Mouse (Mus musculus) neural tube, embryonic 12.5 days (tissue): ENCODE results near the gene Klc4. TPM values are rescaled to one million over a fixed set of nuclear protein-coding genes. Genes with fewer than 3 reads are reported as not detected.

Source experiments
- ATAC-seq: fragments of 200-750 bp; cut with Nextera tagmentation; 2 replicates; pipeline ENCODE4 v1.8.0; 2017; ENCODE audit warnings: low read depth, mild to moderate bottlenecking, moderate TSS enrichment, moderate library complexity; ENCODE audit not compliant: low FRiP score
- H3K27ac ChIP-seq: fragments of 300-500 bp; sonication (generic); 2 replicates; pipeline ENCODE4 v1.5.1; 2016
- H3K27me3 ChIP-seq: fragments of 300-500 bp; sonication (generic); replicated peaks from 2 replicates; pipeline ENCODE4 v1.6.1; 2016; ENCODE audit warnings: mild to moderate bottlenecking
- H3K36me3 ChIP-seq: fragments of 300-500 bp; sonication (generic); 2 replicates; pipeline ENCODE4 v1.6.1; 2016; ENCODE audit warnings: mild to moderate bottlenecking
- H3K4me1 ChIP-seq: fragments of 300-500 bp; sonication (generic); 2 replicates; pipeline ENCODE4 v1.6.1; 2016
- H3K4me2 ChIP-seq: fragments of 300-500 bp; sonication (generic); replicated peaks from 2 replicates; pipeline ENCODE4 v1.6.1; 2016; ENCODE audit warnings: mild to moderate bottlenecking
- H3K4me3 ChIP-seq: fragments of 300-500 bp; sonication (generic); 2 replicates; pipeline ENCODE4 v1.5.1; 2016
- H3K9ac ChIP-seq: fragments of 300-500 bp; sonication (generic); 2 replicates; pipeline ENCODE4 v1.6.1; 2016; ENCODE audit warnings: mild to moderate bottlenecking
- H3K9me3 ChIP-seq: fragments of 300-500 bp; sonication (generic); 2 replicates; pipeline ENCODE4 v1.6.1; 2016; ENCODE audit warnings: mild to moderate bottlenecking
- WGBS: fragments of 180-500 bp; shearing (Covaris S2); methylation state at CpG from one replicate; pipeline ENCODE4 v1.1.7; 2016; 5-methylcytosine and 5-hydroxymethylcytosine counted together
- polyA plus RNA-seq: library from polyadenylated mRNA; unstranded; fragments of >200 nt; fragmentation: Nextera tagmentation; extraction: Ambion mirVana; gene quantifications from 2 replicates; pipeline ENCODE4 v1.2.1, GENCODE M21; 2016

The Klc4 gene
- polyA plus RNA-seq, 1 experiment from 2014 or later = 45.2 TPM

DNA sequence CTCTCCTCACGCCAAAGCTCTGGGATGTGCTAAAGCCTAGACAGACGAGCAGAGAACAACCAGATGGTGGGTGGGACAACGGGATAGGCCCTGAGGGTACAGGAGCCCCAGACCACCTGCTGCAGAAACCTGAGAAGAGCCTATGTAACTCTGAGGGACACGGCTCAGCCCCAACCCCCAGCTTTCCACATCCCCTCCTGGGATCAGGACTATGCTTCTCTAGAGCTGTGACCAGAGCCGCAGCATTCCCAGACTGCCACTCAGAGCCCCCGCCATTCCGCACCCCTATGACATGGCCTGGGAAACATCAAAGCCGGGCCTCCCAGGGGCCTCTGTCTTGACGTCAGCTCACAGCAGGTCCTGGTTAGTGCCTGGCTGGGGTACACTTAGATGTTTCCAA is 51.2 kb downstream of the Klc4 start:
- Histone ChIP-seq H3K9me3 (no peaks in the 10 kb centered on the region), H3K27ac (no peak overlapping the region), H3K36me3 (peaks cover 21% of the 10 kb centered on the region), H3K9ac (no peak overlapping the region), H3K4me3 (no peak overlapping the region), H3K4me2 (no peak overlapping the region), H3K27me3 (no peaks in the 10 kb centered on the region), H3K4me1 (peaks cover 8% of the 10 kb centered on the region)
- 41% methylated on average over 9 of the region's 9 CpGs for WGBS
- no peak; the same call in 1 of the 2 replicates for ATAC-seq

DNA sequence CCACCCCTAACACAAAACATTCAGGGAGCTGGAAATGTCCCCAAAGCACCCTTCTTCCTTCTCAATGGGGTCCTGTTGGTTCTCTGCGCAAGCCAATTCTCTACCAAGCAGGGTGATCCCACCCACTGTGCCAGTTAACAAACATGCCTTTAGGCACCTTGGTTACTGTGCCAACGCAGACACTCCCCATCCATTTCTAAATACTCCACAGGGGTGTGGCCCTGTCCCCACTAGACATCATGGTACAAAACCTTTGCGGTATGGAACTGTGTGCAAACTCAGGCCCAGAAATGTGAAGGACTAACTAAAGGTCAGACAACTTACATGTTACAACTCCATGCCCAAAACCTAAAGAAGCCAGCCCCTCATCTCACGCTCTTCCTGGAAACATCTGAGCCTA is 52.7 kb downstream of the Klc4 start:
- WGBS = 92% methylated on average over 4 of the region's 4 CpGs
- Histone ChIP-seq H3K36me3 (peaks cover 34% of the 10 kb centered on the region), H3K27me3 (no peaks in the 10 kb centered on the region), H3K4me3 (no peak overlapping the region), H3K27ac (no peak overlapping the region), H3K4me1 (peaks cover 8% of the 10 kb centered on the region), H3K4me2 (no peak overlapping the region), H3K9ac (no peak overlapping the region), H3K9me3 (no peaks in the 10 kb centered on the region)
- ATAC-seq = no peak

DNA sequence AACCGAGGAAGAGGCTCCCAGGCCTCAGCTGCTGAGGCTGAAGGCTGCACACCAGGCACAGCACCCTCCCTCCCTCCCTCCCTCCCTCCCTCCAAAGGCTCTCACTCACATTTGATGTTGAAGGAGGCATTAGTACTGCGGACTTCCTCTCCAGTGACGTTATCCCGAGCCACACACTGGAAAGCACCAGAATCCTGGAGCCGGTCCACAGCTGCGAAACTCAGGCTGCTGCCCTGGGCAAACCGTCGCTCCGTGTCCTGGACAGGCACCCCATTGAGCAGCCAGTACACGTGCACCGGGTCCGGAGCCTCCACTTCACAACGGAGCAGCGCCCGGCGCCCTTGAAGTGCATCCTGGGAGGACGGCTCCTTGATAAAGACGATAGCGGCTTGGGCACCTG is 54.4 kb downstream of the Klc4 start:
- Histone ChIP-seq H3K27me3 (no peaks in the 10 kb centered on the region), H3K9ac (no peak overlapping the region), H3K9me3 (no peaks in the 10 kb centered on the region), H3K4me3 (no peak overlapping the region), H3K4me1 (peaks cover 8% of the 10 kb centered on the region), H3K4me2 (no peak overlapping the region), H3K27ac (no peak overlapping the region), H3K36me3 (peaks cover 40% of the 10 kb centered on the region)
- ATAC-seq = no peak
- WGBS = 84% methylated on average over 19 of the region's 19 CpGs

DNA sequence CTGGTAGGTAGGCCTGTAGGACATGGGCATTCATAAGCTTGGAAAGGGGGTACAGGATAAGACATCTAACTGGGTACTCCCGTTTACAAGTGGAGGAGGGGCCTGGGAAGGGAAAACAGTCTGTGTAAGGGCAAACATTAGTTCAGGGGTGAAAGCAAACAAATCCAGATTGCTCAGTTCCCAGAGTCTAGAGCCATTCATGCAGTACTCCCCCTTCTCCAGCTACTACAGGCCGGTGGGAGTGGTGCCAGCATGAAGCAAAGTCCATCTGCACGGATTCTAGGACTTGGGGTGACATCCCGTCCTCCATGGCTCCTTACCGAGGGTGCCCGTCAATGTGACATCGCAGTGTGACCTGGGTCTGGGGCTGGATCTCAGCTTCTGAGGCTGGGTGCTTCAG is 55.4 kb downstream of the Klc4 start:
- 91% methylated on average over 7 of the region's 7 CpGs for WGBS
- ATAC-seq = no peak
- Histone ChIP-seq H3K9ac (no peak overlapping the region), H3K9me3 (no peaks in the 10 kb centered on the region), H3K4me2 (no peak overlapping the region), H3K27ac (no peak overlapping the region), H3K4me3 (no peak overlapping the region), H3K4me1 (peaks cover 8% of the 10 kb centered on the region), H3K27me3 (no peaks in the 10 kb centered on the region), H3K36me3 (peaks cover 50% of the 10 kb centered on the region)

DNA sequence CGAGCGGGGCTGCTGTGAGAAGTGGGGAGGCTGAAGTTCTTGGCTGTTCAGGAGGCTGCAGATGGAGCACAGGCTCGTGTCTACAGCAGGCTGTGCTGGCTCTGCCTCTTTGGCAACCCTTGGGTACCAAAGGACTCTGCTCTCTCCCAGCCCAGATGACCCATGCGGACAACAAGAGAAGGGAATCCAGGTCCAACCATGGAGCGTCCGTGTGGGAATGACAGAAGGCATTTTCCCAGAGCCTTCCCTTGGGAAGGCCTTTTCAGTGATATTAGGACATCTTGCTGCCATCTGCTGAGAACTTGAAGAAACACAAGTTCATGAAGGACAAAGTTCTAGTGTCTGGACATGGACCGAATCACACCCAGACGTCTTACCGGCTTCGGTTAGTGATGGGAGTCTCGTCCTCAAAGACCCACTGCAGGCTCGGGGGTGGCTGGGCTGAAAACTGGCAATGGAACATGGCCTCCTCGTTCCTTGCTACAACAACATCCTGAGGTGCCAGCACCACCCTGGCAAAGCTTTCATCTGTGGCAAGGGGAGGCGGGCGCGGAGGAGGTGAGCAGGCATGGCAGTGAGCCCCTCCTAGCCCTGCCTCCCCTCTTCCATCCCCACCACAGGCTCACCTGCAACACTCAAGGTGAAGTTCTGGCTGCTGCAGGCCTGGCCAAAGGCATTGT is 56.0 kb downstream of the Klc4 start:
- Histone ChIP-seq H3K4me3 (no peak overlapping the region), H3K4me1 (peaks cover 3% of the 10 kb centered on the region), H3K36me3 (peaks cover 56% of the 10 kb centered on the region), H3K27ac (no peak overlapping the region), H3K27me3 (no peaks in the 10 kb centered on the region), H3K9me3 (no peaks in the 10 kb centered on the region), H3K4me2 (no peak overlapping the region), H3K9ac (no peak overlapping the region)
- WGBS = 91% methylated on average over 16 of the region's 16 CpGs
- no peak for ATAC-seq

DNA sequence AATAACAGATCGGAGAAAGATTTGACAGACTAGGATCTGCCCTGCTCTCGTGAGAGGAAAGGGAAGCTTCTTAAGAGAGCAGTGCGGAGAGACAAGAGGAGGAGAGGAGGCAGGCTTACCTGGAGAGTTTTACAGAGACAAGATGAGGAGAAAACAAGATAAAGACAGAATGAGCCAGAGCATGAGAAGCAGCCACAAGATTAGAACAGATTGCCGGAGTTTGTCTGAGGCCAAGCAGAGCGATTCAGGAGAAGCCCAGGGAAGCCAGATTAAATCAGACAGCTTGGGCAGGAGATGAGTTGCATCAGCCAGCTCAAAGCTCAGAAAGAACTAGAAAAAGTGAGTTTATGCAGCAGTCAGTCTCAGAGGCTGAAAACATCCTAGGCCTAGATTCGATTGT is 56.9 kb downstream of the Klc4 start:
- Histone ChIP-seq H3K4me1 (no peaks in the 10 kb centered on the region), H3K27me3 (no peaks in the 10 kb centered on the region), H3K36me3 (peaks cover 59% of the 10 kb centered on the region), H3K9ac (no peak overlapping the region), H3K4me2 (no peak overlapping the region), H3K4me3 (no peak overlapping the region), H3K27ac (no peak overlapping the region), H3K9me3 (no peaks in the 10 kb centered on the region)
- WGBS = 91% methylated on average over 6 of the region's 6 CpGs
- ATAC-seq = no peak

DNA sequence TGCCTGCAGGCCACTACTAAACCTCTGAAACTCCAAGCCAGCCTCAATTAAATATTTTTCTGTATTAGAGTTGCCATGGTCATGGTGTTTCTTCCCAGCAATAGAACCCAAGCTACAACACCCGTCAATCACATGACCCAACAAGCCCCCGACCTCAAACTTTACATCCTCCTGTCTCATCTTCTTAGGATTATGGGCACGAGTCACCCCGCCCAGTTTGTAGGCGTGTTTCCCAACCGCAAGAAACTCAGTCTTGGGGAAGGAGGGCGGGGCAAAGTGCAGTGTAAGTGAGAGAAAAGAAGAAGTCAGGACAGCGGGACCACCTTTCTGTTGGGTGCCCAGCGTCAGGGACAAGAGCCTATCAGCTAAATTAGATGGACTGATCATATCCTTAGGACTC is 57.6 kb downstream of the Klc4 start:
- Histone ChIP-seq H3K27me3 (no peaks in the 10 kb centered on the region), H3K4me2 (no peak overlapping the region), H3K4me1 (no peaks in the 10 kb centered on the region), H3K27ac (no peak overlapping the region; the same call in 1 of the 2 replicates), H3K9me3 (no peaks in the 10 kb centered on the region), H3K36me3 (peaks cover 59% of the 10 kb centered on the region), H3K4me3 (no peak overlapping the region), H3K9ac (no peak overlapping the region)
- 92% methylated on average over 9 of the region's 9 CpGs for WGBS
- ATAC-seq = no peak

DNA sequence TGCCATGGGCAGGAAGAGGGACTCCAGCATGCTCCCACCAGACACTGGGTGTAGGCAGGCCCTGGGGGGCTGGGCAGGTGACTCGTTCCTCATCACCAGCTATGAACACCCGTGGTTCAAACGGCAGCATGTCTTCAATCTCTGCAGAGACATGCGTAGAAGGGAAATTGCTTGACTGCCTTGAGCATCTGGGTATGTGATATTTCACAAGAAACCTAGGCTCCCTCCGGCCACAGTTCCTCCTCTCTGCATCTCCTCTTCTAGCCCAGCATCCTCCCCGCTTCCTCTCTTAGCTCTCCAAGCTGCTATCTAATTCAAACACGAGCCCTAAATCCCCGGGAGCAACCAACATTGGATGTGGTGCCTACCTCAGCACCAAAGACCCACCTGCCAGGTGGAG is 59.5 kb downstream of the Klc4 start:
- no peak overlapping the region for H3K27ac ChIP-seq
- H3K9me3 ChIP-seq = no peaks in the 10 kb centered on the region
- H3K4me2 ChIP-seq = no peak overlapping the region
- peaks cover 74% of the 10 kb centered on the region for H3K36me3 ChIP-seq
- WGBS = 93% methylated on average over 8 of the region's 8 CpGs
- no peaks in the 10 kb centered on the region for H3K4me1 ChIP-seq
- no peaks in the 10 kb centered on the region for H3K27me3 ChIP-seq
- no peak for ATAC-seq
- no peak overlapping the region for H3K9ac ChIP-seq
- H3K4me3 ChIP-seq = no peak overlapping the region

Other genes with a start within 250 kb of the Klc4 start
- gene Crip3, start 217.1 kb downstream of the Klc4 start, polyA plus RNA-seq = 0.74 and 0.75 TPM in 2 replicates
- gene Slc22a7, start 207.6 kb downstream of the Klc4 start, polyA plus RNA-seq = not detected in 2 replicates
- 6.2 and 7.1 TPM in 2 replicates for gene Ttbk1, start 158.3 kb downstream of the Klc4 start, polyA plus RNA-seq
- gene Dnph1, start 149.3 kb downstream of the Klc4 start, polyA plus RNA-seq = 40.5 and 42.3 TPM in 2 replicates
- 13.4 and 15.3 TPM in 2 replicates for gene Cul9, start 99.6 kb downstream of the Klc4 start, polyA plus RNA-seq
- gene Srf, start 89.8 kb downstream of the Klc4 start, polyA plus RNA-seq = 5.6 and 8.4 TPM in 2 replicates
- 68.3 and 69.7 TPM in 2 replicates for gene Ptk7, start 16.5 kb downstream of the Klc4 start, polyA plus RNA-seq
- 76.9 and 86.9 TPM in 2 replicates for gene Mrpl2, start 207 bp upstream of the Klc4 start, polyA plus RNA-seq
- 42.0 and 45.2 TPM in 2 replicates for gene Cul7, start 4.3 kb upstream of the Klc4 start, polyA plus RNA-seq
- gene Rrp36, start 28.3 kb upstream of the Klc4 start, polyA plus RNA-seq = 52.1 and 54.1 TPM in 2 replicates
- gene Mea1, start 32.8 kb upstream of the Klc4 start, polyA plus RNA-seq = 178 and 189 TPM in 2 replicates
- gene Klhdc3, start 34.9 kb upstream of the Klc4 start, polyA plus RNA-seq = 146 and 148 TPM in 2 replicates
- 89.5 and 107 TPM in 2 replicates for gene Ppp2r5d, start 59.1 kb upstream of the Klc4 start, polyA plus RNA-seq
- gene Pex6, start 65.4 kb upstream of the Klc4 start, polyA plus RNA-seq = 35.8 and 36.9 TPM in 2 replicates
- gene Gnmt, start 83.1 kb upstream of the Klc4 start, polyA plus RNA-seq = 0.43 and 0.49 TPM in 2 replicates
- 58.4 and 62.0 TPM in 2 replicates for gene Cnpy3, start 106.2 kb upstream of the Klc4 start, polyA plus RNA-seq
- 0.41 and 0.65 TPM in 2 replicates for gene Ptcra, start 117.7 kb upstream of the Klc4 start, polyA plus RNA-seq
- gene 2310039H08Rik, start 126.6 kb upstream of the Klc4 start, polyA plus RNA-seq = 34.9 and 46.6 TPM in 2 replicates
- gene Rpl7l1, start 136.7 kb upstream of the Klc4 start, polyA plus RNA-seq = 125 and 139 TPM in 2 replicates
- 7.0 and 8.0 TPM in 2 replicates for gene Bicral, start 212.5 kb upstream of the Klc4 start, polyA plus RNA-seq
- gene Tbcc, start 244.7 kb upstream of the Klc4 start, polyA plus RNA-seq = 87.8 and 89.5 TPM in 2 replicates